Mouse (Mus musculus): ENCODE measurements around the gene Tmem120b. TPM values are rescaled to one million over a fixed set of nuclear protein-coding genes. Genes with fewer than 3 reads are reported as not detected.
"Not testable (repeated sequence)": the region's sequence is repeated elsewhere in the genome, so short reads cannot be mapped to it uniquely, and the experiment has no call there.

Tmem120b gene
- polyA plus RNA-seq, 1 experiment from 2014 or later: 10.4 TPM

DNA sequence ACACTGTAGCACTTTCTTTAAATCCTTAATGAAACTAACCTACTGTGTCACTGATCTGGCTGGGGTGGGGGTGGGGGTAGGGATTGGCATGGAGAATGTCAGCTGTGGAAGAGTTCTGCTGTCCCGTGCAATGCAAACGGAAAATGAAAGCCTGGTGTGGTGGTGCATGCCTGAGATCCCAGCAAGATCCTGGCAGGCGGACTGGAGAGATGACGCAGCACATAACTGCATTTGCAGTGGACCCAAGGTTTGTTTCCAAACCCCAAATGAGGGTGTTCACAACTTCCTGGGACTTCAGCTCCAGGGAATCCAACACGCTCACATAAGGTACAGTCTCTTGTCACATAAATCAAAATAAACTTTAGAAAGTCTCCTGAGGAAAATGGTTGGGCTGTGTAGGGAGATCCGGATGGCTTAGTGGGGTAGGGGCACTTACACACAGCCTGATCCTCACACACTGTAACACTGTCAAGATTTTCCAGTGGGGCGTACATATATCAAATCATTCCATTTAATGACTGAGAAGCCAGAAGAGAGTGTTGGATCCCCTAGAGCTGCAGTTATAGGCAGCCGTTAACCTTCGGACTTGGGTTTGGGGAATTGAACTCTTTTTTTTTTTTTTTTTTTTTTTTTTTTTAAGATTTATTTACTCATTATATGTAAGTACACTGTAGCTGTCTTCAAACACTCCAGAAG is 7.4 kb upstream of the Tmem120b start:
- Histone ChIP-seq H3K4me1 (ENCODE audit: control insufficient read depth, insufficient read depth, low read length) (peaks cover 8% of the 10 kb centered on the region), H3K36me3 (ENCODE audit: control insufficient read depth, insufficient read depth, low read length) (no peaks in the 10 kb centered on the region), H3K9me3 (ENCODE audit: control insufficient read depth, low read length) (no peaks in the 10 kb centered on the region), H3K27me3 (replicated peaks; ENCODE audit: control insufficient read depth, insufficient read depth, low read length) (no peaks in the 10 kb centered on the region), H3K4me3 (ENCODE audit: low read length) (no peak overlapping the region), H3K27ac (ENCODE audit: low read length) (peak overlapping the region; percentile 29), H3K4me2 (ENCODE audit: low read depth, low read length) (no peak overlapping the region), H3K9ac (ENCODE audit: low read depth, low read length) (no peak overlapping the region)
- no peak for ATAC-seq
- WGBS: 54% methylated on average over 9 of the region's 9 CpGs

GRCm38 (mm10) chr5:123061402-123061749 is 6.8 kb upstream of the Tmem120b start:
- WGBS: 73% methylated on average over 5 of the region's 6 CpGs

GRCm38 (mm10) chr5:123063141-123063540 is 5.1 kb upstream of the Tmem120b start:
- Histone ChIP-seq H3K4me1 (ENCODE audit: control insufficient read depth, insufficient read depth, low read length) (peaks cover 8% of the 10 kb centered on the region), H3K36me3 (ENCODE audit: control insufficient read depth, insufficient read depth, low read length) (no peaks in the 10 kb centered on the region), H3K9ac (ENCODE audit: low read depth, low read length) (no peak overlapping the region), H3K27me3 (replicated peaks; ENCODE audit: control insufficient read depth, insufficient read depth, low read length) (no peaks in the 10 kb centered on the region), H3K27ac (ENCODE audit: low read length) (no peak overlapping the region), H3K4me3 (ENCODE audit: low read length) (no peak overlapping the region), H3K4me2 (ENCODE audit: low read depth, low read length) (no peak overlapping the region), H3K9me3 (ENCODE audit: control insufficient read depth, low read length) (no peaks in the 10 kb centered on the region)
- WGBS: 82% methylated on average over 3 of the region's 3 CpGs
- no peak for ATAC-seq

More at GRCm38 (mm10) chr5:123061402-123061749, 6.8 kb upstream of the Tmem120b start:
- not testable (repeated sequence) for H3K4me3 ChIP-seq (ENCODE audit: low read length); H3K9me3 ChIP-seq (ENCODE audit: control insufficient read depth, low read length); H3K4me1 ChIP-seq (ENCODE audit: control insufficient read depth, insufficient read depth, low read length); ATAC-seq; H3K27me3 ChIP-seq (replicated peaks; ENCODE audit: control insufficient read depth, insufficient read depth, low read length); H3K36me3 ChIP-seq (ENCODE audit: control insufficient read depth, insufficient read depth, low read length); H3K4me2 ChIP-seq (ENCODE audit: low read depth, low read length); H3K9ac ChIP-seq (ENCODE audit: low read depth, low read length); H3K27ac ChIP-seq (ENCODE audit: low read length)

DNA sequence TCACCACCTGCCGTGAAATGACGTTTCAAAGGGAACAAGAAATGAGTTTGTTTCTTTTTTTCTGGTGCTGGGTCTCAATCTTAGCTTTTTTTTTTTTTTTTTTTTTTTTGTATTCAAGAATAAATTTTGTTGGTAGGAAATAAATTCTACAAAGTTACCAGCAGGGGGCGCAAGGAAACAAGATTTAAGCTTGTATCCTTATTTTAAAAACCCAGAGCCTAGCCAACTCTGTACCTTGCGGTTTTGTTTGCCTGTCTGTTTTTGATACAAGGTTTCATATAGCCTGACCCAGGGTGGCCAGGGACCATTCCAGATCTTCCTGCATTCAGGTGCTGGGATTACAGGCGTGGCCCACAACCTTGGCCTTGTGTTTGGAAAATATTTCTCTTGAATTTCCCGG is 4.0 kb upstream of the Tmem120b start:
- 30% methylated on average over 6 of the region's 6 CpGs for WGBS
- Histone ChIP-seq H3K4me1 (ENCODE audit: control insufficient read depth, insufficient read depth, low read length) (peaks cover 5% of the 10 kb centered on the region; the same call in 1 of the 2 replicates), H3K9me3 (ENCODE audit: control insufficient read depth, low read length) (no peaks in the 10 kb centered on the region), H3K9ac (ENCODE audit: low read depth, low read length) (no peak overlapping the region), H3K27ac (ENCODE audit: low read length) (no peak overlapping the region), H3K4me3 (ENCODE audit: low read length) (no peak overlapping the region), H3K27me3 (replicated peaks; ENCODE audit: control insufficient read depth, insufficient read depth, low read length) (no peaks in the 10 kb centered on the region), H3K36me3 (ENCODE audit: control insufficient read depth, insufficient read depth, low read length) (no peaks in the 10 kb centered on the region), H3K4me2 (ENCODE audit: low read depth, low read length) (no peak overlapping the region)
- no peak for ATAC-seq

DNA sequence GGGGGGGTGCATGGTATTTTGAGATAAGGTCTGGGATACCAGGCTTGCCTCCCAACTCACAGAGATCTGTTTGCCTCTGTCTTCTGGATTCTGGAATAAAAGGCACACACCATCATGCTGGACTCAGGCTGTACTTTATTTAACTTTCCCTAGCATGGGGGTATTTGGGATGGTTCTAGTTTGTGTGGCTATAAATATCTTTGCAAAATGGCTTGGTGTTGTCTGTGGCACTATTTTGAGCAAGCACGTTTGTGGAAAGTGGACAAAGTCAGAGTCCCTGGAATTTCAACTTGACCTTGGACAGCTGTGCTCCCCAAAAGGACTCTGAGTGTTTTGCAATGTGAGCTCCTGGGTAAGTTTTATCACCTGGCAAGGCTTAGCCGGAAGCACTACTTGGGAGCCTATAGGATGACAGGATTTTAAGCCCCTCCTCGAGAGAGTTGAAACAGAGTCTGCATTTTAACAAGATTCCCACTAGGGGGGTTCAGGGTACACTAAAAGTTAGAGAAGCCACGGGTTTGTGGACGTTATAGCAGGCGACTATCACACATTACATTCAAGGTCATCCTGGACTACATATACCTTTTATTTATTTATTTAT is 720 bp upstream of the Tmem120b start:
- H3K9me3 ChIP-seq (ENCODE audit: control insufficient read depth, low read length): no peaks in the 10 kb centered on the region
- H3K4me2 ChIP-seq (ENCODE audit: low read depth, low read length): no peak overlapping the region
- H3K4me1 ChIP-seq (ENCODE audit: control insufficient read depth, insufficient read depth, low read length): no peaks in the 10 kb centered on the region
- H3K36me3 ChIP-seq (ENCODE audit: control insufficient read depth, insufficient read depth, low read length): no peaks in the 10 kb centered on the region
- H3K27ac ChIP-seq (ENCODE audit: low read length): no peak overlapping the region
- peak; percentile 55 for ATAC-seq
- H3K27me3 ChIP-seq (replicated peaks; ENCODE audit: control insufficient read depth, insufficient read depth, low read length): no peaks in the 10 kb centered on the region
- 12% methylated on average over 6 of the region's 6 CpGs for WGBS
- no peak overlapping the region for H3K9ac ChIP-seq (ENCODE audit: low read depth, low read length)
- H3K4me3 ChIP-seq (ENCODE audit: low read length): no peak overlapping the region

GRCm38 (mm10) chr5:123068714-123069113 is 499 bp downstream of the Tmem120b start:
- Histone ChIP-seq H3K4me3 (ENCODE audit: low read length) (no peak overlapping the region), H3K9me3 (ENCODE audit: control insufficient read depth, low read length) (no peaks in the 10 kb centered on the region), H3K36me3 (ENCODE audit: control insufficient read depth, insufficient read depth, low read length) (no peaks in the 10 kb centered on the region), H3K4me2 (ENCODE audit: low read depth, low read length) (no peak overlapping the region), H3K27ac (ENCODE audit: low read length) (no peak overlapping the region), H3K4me1 (ENCODE audit: control insufficient read depth, insufficient read depth, low read length) (no peaks in the 10 kb centered on the region), H3K27me3 (replicated peaks; ENCODE audit: control insufficient read depth, insufficient read depth, low read length) (no peaks in the 10 kb centered on the region), H3K9ac (ENCODE audit: low read depth, low read length) (no peak overlapping the region)
- WGBS: 97% methylated on average over 2 of the region's 2 CpGs
- no peak for ATAC-seq

DNA sequence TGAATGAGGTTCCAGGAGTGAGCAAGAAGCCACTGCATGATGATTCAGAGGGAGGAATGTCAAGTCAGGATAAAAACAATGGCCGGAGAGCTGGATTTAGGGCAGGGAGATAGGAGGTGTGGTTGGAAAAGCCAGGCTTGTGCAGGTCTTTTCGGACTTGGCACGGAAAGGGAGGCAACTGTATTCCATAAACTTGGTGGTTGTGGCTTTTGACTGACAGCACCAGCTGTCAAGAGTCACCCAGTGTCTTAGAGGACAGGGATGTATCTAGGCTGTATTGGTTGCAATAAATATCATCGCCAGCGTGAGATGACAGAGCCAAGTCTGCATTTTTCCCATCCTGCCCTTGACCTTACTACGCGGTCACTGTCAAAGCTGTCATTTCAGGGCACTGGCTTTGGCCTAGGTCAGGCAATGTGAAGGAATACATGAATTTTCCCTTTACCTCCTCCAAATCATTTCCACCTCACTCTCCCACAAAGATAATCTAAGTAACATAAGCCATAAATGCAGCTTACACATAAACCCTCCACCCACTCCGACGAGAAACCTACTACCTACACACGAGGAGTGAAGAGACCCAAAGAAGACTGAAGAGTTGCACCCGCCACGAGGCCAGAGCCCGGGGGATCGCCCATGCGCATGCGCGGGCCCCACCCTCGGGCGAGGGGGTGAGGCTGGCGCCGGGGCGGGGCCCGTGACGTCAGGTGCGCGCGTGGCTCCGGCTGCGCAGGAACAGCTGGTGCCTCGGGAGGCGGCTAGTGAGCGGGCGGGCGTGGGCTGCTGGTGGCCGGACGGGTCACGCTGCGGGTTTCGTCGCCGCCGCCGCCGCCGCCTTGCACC is 7.6 kb downstream of the Tmem120b start:
- peaks cover 4% of the 10 kb centered on the region; the same call in 1 of the 2 replicates for H3K9me3 ChIP-seq (ENCODE audit: control insufficient read depth, low read length)
- 7% methylated on average over 45 of the region's 45 CpGs for WGBS
- H3K4me2 ChIP-seq (ENCODE audit: low read depth, low read length): peak overlapping the region; percentile 99
- peak; percentile 96 for ATAC-seq
- no peaks in the 10 kb centered on the region for H3K27me3 ChIP-seq (replicated peaks; ENCODE audit: control insufficient read depth, insufficient read depth, low read length)
- H3K4me3 ChIP-seq (ENCODE audit: low read length): peak overlapping the region; percentile 78
- peaks cover 16% of the 10 kb centered on the region for H3K4me1 ChIP-seq (ENCODE audit: control insufficient read depth, insufficient read depth, low read length)
- peak overlapping the region; percentile 48 for H3K27ac ChIP-seq (ENCODE audit: low read length)
- H3K9ac ChIP-seq (ENCODE audit: low read depth, low read length): peak overlapping the region; percentile 80
- H3K36me3 ChIP-seq (ENCODE audit: control insufficient read depth, insufficient read depth, low read length): no peaks in the 10 kb centered on the region

DNA sequence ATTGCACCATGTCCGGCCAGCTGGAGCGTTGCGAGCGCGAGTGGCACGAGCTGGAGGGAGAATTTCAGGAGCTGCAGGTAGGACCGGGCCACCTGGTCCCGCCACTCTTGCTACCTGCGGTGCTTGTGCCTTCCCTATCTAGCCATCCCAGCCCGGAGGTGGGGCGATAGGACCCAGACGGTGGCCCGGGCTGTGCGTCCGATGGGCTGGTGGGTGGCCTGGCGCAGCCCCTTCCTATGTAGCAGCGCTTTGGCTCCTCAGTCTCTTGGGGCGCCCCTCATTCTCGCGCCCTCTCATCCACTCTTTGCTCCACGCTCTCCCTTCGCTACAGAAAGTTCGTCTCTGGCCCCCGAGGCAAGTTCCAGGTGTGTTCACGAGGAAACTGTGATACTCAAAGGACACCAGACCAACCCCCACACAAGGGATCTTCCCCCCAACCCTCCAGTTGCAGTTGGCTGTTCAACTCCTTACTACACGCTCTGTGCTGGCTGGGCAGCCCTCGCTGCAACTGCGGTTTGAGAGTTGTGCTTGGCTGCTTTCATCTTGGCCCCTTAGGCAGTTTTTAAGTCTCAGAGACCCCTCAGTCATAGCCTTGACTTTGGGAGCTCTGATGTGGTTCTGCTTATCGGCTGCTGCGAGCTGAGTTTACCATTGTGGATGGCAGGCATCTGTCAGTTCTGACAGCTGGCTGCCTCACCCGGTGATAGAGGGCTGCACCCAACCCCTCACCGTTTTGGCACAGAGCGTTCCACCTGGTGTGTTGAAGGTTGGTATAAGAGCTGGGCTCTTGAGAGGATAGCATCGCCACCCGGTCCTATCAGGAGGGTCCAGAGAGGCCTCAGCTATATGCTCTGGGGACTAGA is 8.4 kb downstream of the Tmem120b start:
- ATAC-seq: peak; percentile 83
- Histone ChIP-seq H3K36me3 (ENCODE audit: control insufficient read depth, insufficient read depth, low read length) (no peaks in the 10 kb centered on the region), H3K27ac (ENCODE audit: low read length) (peak overlapping the region; percentile 48; the same call in 1 of the 2 replicates), H3K9ac (ENCODE audit: low read depth, low read length) (peak overlapping the region; percentile 80), H3K4me2 (ENCODE audit: low read depth, low read length) (peak overlapping the region; percentile 99), H3K9me3 (ENCODE audit: control insufficient read depth, low read length) (peaks cover 4% of the 10 kb centered on the region; the same call in 1 of the 2 replicates), H3K27me3 (replicated peaks; ENCODE audit: control insufficient read depth, insufficient read depth, low read length) (no peaks in the 10 kb centered on the region), H3K4me1 (ENCODE audit: control insufficient read depth, insufficient read depth, low read length) (peaks cover 16% of the 10 kb centered on the region), H3K4me3 (ENCODE audit: low read length) (peak overlapping the region; percentile 78)
- 3% methylated on average over 35 of the region's 35 CpGs for WGBS
